Mouse (Mus musculus) kidney, postnatal 14 days (tissue): Measurements from ENCODE around the gene Spef2.
"Not testable (repeated sequence)": the region's sequence is repeated elsewhere in the genome, so short reads cannot be mapped to it uniquely, and the experiment has no call there.

Experiments
- DNase-seq: peaks from one replicate; pipeline ENCODE4 v3.0.0; 2022; ENCODE audit warnings: mixed read lengths

Spef2 gene

GRCm38 (mm10) chr15:9664948-9665347 lies 83.7 kb downstream of the Spef2 start:
- not testable (repeated sequence) for DNase-seq

GRCm38 (mm10) chr15:9661215-9661614 lies 87.5 kb downstream of the Spef2 start:
- DNase-seq, result no peak

GRCm38 (mm10) chr15:9634471-9634870 lies 114.2 kb downstream of the Spef2 start:
- no peak for DNase-seq

- no peak for DNase-seq
These were observed 117.0 kb downstream of the Spef2 start for GRCm38 (mm10) chr15:9631657-9632056.

- DNase-seq, result no peak
These were observed 119.0 kb downstream of the Spef2 start for GRCm38 (mm10) chr15:9629660-9630059.

GRCm38 (mm10) chr15:9624619-9625018 lies 124.0 kb downstream of the Spef2 start:
- DNase-seq, result no peak

GRCm38 (mm10) chr15:9608177-9608576 lies 140.5 kb downstream of the Spef2 start:
- DNase-seq, result peak; percentile 29

GRCm38 (mm10) chr15:9600088-9600455 lies 148.6 kb downstream of the Spef2 start:
- no peak for DNase-seq

GRCm38 (mm10) chr15:9599382-9600087 lies 149.1 kb downstream of the Spef2 start:
- no peak for DNase-seq

GRCm38 (mm10) chr15:9596298-9597060 lies 152.2 kb downstream of the Spef2 start:
- DNase-seq, result peak; percentile 18

- DNase-seq, result no peak
These were observed 158.7 kb downstream of the Spef2 start for GRCm38 (mm10) chr15:9589939-9590338.

- no peak for DNase-seq
These were observed 168.0 kb downstream of the Spef2 start for GRCm38 (mm10) chr15:9580470-9581280.

GRCm38 (mm10) chr15:9577303-9577702 lies 171.4 kb downstream of the Spef2 start:
- DNase-seq, result peak; percentile 5

GRCm38 (mm10) chr15:9574796-9575195 lies 173.9 kb downstream of the Spef2 start:
- DNase-seq, result no peak

- DNase-seq, result peak; percentile 80
These were observed 175.3 kb downstream of the Spef2 start for GRCm38 (mm10) chr15:9573361-9573760.

- DNase-seq, result no peak
These were observed 176.0 kb downstream of the Spef2 start for GRCm38 (mm10) chr15:9572664-9573063.

- DNase-seq, result no peak
These were observed 176.8 kb downstream of the Spef2 start for GRCm38 (mm10) chr15:9571896-9572295.

- no peak for DNase-seq
These were observed 181.4 kb downstream of the Spef2 start for GRCm38 (mm10) chr15:9567316-9567715.

GRCm38 (mm10) chr15:9565396-9565795 lies 183.3 kb downstream of the Spef2 start:
- DNase-seq, result peak; percentile 56

GRCm38 (mm10) chr15:9564156-9564555 lies 184.5 kb downstream of the Spef2 start:
- no peak for DNase-seq

- not testable (repeated sequence) for DNase-seq
These were observed 191.4 kb downstream of the Spef2 start for GRCm38 (mm10) chr15:9557264-9557663.

GRCm38 (mm10) chr15:9548951-9549350 lies 199.7 kb downstream of the Spef2 start:
- no peak for DNase-seq

- DNase-seq, result no peak
These were observed 213.5 kb downstream of the Spef2 start for GRCm38 (mm10) chr15:9535200-9535599.
